Mouse (Mus musculus) forebrain, embryonic 16.5 days (tissue): ENCODE measurements around the gene Cfdp1. TPM values are rescaled to one million over a fixed set of nuclear protein-coding genes. Genes with fewer than 3 reads are reported as not detected.

Experiments used
- ATAC-seq: fragments of 200-750 bp; cut with Nextera tagmentation; 2 replicates; pipeline ENCODE4 v1.8.0; 2017; ENCODE audit warnings: mild to moderate bottlenecking, moderate library complexity
- H3K27ac ChIP-seq: fragments of 300-500 bp; sonication (generic); 2 replicates; pipeline ENCODE4 v1.5.1; 2014; ENCODE audit warnings: low read length, control low read depth
- H3K27me3 ChIP-seq: fragments of 300-500 bp; sonication (generic); replicated peaks from 2 replicates; pipeline ENCODE4 v1.6.1; 2014; ENCODE audit warnings: low read length; ENCODE audit not compliant: control insufficient read depth, insufficient read depth
- H3K36me3 ChIP-seq: fragments of 300-500 bp; sonication (generic); 2 replicates; pipeline ENCODE4 v1.6.1; 2014; ENCODE audit not compliant: control insufficient read depth, insufficient read depth
- H3K4me1 ChIP-seq: fragments of 300-500 bp; sonication (generic); replicated peaks from 2 replicates; pipeline ENCODE4 v1.6.1; 2014; ENCODE audit warnings: low read length; ENCODE audit not compliant: control insufficient read depth, insufficient read depth
- H3K4me2 ChIP-seq: fragments of 300-500 bp; sonication (generic); 2 replicates; pipeline ENCODE4 v1.6.1; 2014; ENCODE audit warnings: mild to moderate bottlenecking, low read length, control low read depth
- H3K4me3 ChIP-seq: fragments of 300-500 bp; sonication (generic); replicated peaks from 2 replicates; pipeline ENCODE4 v1.5.1; 2014; ENCODE audit warnings: mild to moderate bottlenecking, low read length, control low read depth
- H3K9ac ChIP-seq: fragments of 300-500 bp; sonication (generic); replicated peaks from 2 replicates; pipeline ENCODE4 v1.6.1; 2014; ENCODE audit warnings: low read depth, low read length, control low read depth
- H3K9me3 ChIP-seq: fragments of 300-500 bp; sonication (generic); 2 replicates; pipeline ENCODE4 v1.6.1; 2016; ENCODE audit warnings: low read length; ENCODE audit not compliant: control insufficient read depth
- WGBS: fragments of 180-500 bp; shearing (Covaris S2); extraction: QIAGEN DNeasy Blood & Tissue Kit; methylation state at CpG from one replicate; pipeline ENCODE4 v1.1.7; 2014; 5-methylcytosine and 5-hydroxymethylcytosine counted together
- polyA plus RNA-seq: library from polyadenylated mRNA; unstranded; fragments of >200 nt; fragmentation: Nextera tagmentation; extraction: Ambion mirVana; gene quantifications from 2 replicates; pipeline ENCODE4 v1.2.1, GENCODE M21; 2015

The Cfdp1 gene
- polyA plus RNA-seq, 1 experiment from 2014 or later, result 190 TPM

DNA sequence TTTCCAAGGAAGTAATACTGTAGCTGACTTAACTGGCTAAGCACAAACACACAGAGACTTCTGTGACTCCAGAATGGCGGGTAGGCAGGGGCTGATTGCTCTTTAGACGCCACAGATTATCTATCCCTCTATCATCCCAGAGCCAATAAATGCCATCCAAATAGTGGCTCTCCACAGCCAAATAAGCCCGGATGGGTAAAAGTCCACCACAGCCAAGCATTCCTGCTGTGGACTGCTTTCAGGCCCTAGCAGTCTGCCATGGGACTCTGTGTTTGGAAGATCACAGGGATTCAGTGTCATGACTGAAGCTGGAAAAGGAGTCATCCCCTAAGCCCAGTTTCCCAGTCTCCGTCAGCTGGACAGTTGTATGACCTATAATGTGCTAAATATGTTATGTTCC is 126.5 kb downstream of the Cfdp1 start:
- no peak for ATAC-seq
- Histone ChIP-seq H3K27me3 (no peaks in the 10 kb centered on the region), H3K9me3 (no peaks in the 10 kb centered on the region), H3K4me2 (no peak overlapping the region), H3K4me1 (peaks cover 35% of the 10 kb centered on the region), H3K9ac (no peak overlapping the region), H3K36me3 (no peaks in the 10 kb centered on the region), H3K27ac (no peak overlapping the region), H3K4me3 (no peak overlapping the region)
- WGBS, result 81% methylated on average over 4 of the region's 4 CpGs

DNA sequence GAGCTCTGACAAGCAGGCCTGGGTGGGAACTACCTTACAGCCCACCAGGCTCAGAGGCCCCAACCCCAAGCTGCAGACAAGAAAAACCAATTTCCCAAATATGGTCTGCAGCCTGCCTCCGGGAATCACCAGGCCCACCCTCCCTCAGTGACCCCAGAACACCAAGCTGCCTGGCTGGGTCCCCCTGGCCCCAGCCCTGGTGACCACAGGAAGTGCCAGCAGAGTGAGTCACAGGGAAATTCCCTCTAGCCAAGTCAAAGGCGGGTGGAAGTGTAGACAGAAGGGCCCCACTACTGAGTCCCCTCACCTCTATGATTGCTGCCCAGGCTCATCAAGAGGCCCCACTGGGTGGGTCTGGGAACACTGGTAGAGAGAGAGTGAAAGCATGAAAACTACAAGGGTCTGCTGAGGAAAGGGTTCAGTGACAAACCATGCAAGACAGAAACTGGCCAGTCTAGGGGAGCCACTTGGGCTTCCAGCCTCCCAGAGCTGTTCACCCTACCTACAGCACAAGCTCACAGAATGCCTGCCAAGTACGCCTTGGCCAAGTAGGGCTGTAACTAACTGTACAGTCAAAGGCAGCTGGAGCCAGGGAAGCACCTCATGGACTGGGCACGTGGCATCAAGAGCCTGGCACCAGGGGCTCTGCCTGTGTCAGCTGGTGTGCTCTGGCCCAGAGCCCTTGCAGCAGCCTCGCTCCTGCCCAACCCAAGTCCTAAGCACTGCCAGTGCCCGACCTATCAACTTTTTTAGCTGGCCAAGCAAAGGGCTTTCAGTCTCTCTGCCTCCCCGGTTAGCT is 127.8 kb downstream of the Cfdp1 start:
- WGBS, result 67% methylated on average over 7 of the region's 7 CpGs
- Histone ChIP-seq H3K4me2 (no peak overlapping the region), H3K36me3 (no peaks in the 10 kb centered on the region), H3K4me1 (peaks cover 27% of the 10 kb centered on the region), H3K9me3 (no peaks in the 10 kb centered on the region), H3K27me3 (no peaks in the 10 kb centered on the region), H3K9ac (no peak overlapping the region), H3K4me3 (no peak overlapping the region), H3K27ac (no peak overlapping the region)
- peak; percentile 82 for ATAC-seq

DNA sequence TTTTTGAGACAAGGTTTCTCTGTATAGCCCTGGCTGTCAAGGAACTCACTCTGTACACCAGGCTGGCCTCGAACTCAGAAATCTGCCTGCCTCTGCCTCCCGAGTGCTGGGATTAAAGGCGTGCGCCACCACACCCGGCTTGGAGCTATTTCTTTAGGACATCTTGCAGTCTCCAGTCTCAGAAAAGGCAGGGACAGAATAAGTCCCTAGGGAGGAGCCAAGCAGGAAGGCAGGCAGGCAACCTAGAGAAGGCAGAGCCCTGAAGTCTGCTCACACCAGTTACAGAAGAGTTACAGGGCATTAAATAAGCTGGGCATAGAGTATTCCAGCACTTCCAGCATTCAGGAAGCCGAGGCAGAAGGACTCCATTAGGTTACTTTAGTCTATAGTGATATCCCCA is 128.8 kb downstream of the Cfdp1 start:
- Histone ChIP-seq H3K27ac (no peak overlapping the region), H3K36me3 (peaks cover 6% of the 10 kb centered on the region), H3K4me3 (no peak overlapping the region), H3K27me3 (no peaks in the 10 kb centered on the region), H3K4me2 (no peak overlapping the region), H3K9me3 (no peaks in the 10 kb centered on the region), H3K9ac (no peak overlapping the region), H3K4me1 (peaks cover 18% of the 10 kb centered on the region)
- no peak for ATAC-seq
- 93% methylated on average over 6 of the region's 6 CpGs for WGBS

DNA sequence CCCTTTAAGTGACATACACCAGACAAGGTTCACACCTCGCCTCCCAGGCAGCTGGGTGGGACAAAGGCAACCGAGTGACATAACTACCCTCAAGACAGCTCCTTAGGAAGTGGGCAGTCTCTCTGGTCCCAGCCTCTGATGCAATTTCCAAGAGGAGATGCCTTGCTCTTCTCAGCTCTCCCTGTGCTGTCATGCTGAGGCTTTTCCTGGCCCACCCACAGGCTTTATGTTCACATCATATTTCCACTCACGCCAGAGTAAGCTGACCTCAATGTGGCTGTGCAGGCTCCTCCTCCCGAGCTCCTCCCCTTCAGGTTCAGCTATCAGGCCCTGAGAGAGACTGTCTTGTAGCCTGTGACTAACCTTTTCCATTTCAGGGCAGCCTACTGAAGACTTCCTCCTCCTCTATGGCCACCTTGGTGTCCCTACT is 134.0 kb downstream of the Cfdp1 start:
- H3K4me2 ChIP-seq, result no peak overlapping the region
- WGBS, result 73% methylated on average over 4 of the region's 4 CpGs
- H3K27ac ChIP-seq, result no peak overlapping the region
- no peak for ATAC-seq
- no peak overlapping the region for H3K9ac ChIP-seq
- H3K9me3 ChIP-seq, result no peaks in the 10 kb centered on the region
- peaks cover 8% of the 10 kb centered on the region for H3K36me3 ChIP-seq
- no peaks in the 10 kb centered on the region for H3K27me3 ChIP-seq
- peaks cover 36% of the 10 kb centered on the region for H3K4me1 ChIP-seq
- no peak overlapping the region for H3K4me3 ChIP-seq

DNA sequence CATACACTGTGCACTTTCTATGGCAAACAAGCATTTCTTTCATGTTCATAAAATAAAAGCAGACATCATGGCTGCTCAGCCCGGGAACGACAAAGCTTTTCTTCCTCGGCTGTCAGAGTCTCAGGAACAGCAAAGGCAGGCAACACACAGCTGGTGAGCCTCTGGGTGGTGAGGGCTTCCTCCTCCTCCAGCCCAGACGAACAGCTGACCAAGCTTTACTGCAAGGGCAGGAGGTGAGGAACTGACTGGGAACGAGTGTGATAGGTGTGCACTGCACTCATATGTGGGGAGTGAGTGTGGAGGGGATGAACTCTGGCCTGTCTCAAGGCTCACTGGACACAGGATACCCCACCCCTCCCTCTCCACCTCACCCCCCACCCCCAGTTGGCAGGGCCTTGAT is 135.2 kb downstream of the Cfdp1 start:
- H3K27me3 ChIP-seq, result no peaks in the 10 kb centered on the region
- ATAC-seq, result no peak
- no peak overlapping the region for H3K4me2 ChIP-seq
- H3K9ac ChIP-seq, result no peak overlapping the region
- WGBS, result 47% methylated on average over 5 of the region's 5 CpGs
- no peak overlapping the region for H3K4me3 ChIP-seq
- no peaks in the 10 kb centered on the region for H3K9me3 ChIP-seq
- peaks cover 36% of the 10 kb centered on the region for H3K4me1 ChIP-seq
- H3K27ac ChIP-seq, result peak overlapping the region; percentile 67
- H3K36me3 ChIP-seq, result peaks cover 17% of the 10 kb centered on the region

Other genes starting within 250 kb of the Cfdp1 start
- gene Ldhd, start 223.9 kb downstream of the Cfdp1 start, polyA plus RNA-seq, result 0.71 TPM in 2 replicates
- 32.5 and 35.7 TPM in 2 replicates for gene Zfp1, start 210.9 kb downstream of the Cfdp1 start, polyA plus RNA-seq
- gene Ctrb1, start 163.3 kb downstream of the Cfdp1 start, polyA plus RNA-seq, result not detected in 2 replicates
- gene Bcar1, start 110.5 kb downstream of the Cfdp1 start, polyA plus RNA-seq, result 45.9 and 52.5 TPM in 2 replicates
- gene Tmem170, start 22.5 kb upstream of the Cfdp1 start, polyA plus RNA-seq, result 3.6 and 3.8 TPM in 2 replicates
- 2.3 and 2.6 TPM in 2 replicates for gene Chst5, start 56.2 kb upstream of the Cfdp1 start, polyA plus RNA-seq
- gene Tmem231, start 79.6 kb upstream of the Cfdp1 start, polyA plus RNA-seq, result 14.1 and 14.3 TPM in 2 replicates
- gene Gabarapl2, start 86.4 kb upstream of the Cfdp1 start, polyA plus RNA-seq, result 479 and 491 TPM in 2 replicates
- 8.4 and 10.0 TPM in 2 replicates for gene Adat1, start 138.0 kb upstream of the Cfdp1 start, polyA plus RNA-seq
- 171 and 181 TPM in 2 replicates for gene Kars, start 157.0 kb upstream of the Cfdp1 start, polyA plus RNA-seq
- gene Terf2ip, start 157.1 kb upstream of the Cfdp1 start, polyA plus RNA-seq, result 57.0 and 64.6 TPM in 2 replicates
- 0.85 TPM in 1 of 2 replicates, not detected in the other for gene Gm6793, start 160.7 kb upstream of the Cfdp1 start, polyA plus RNA-seq